Mouse (Mus musculus) adrenal gland, adult 2 months (tissue): ENCODE measurements around the gene Cuzd1. TPM values are rescaled to one million over a fixed set of nuclear protein-coding genes. Genes with fewer than 3 reads are reported as not detected.
A peak's percentile ranks its signal among the peaks of the same experiment; 100 is the strongest.

Experiments
- DNase-seq: peaks from one replicate; pipeline ENCODE4 v3.0.0; 2021
- long read RNA-seq: library from polyadenylated mRNA; stranded (forward); transcript quantifications from one replicate; pipeline ENCODE4 v2.0.0, GENCODE M21; 2021
- polyA plus RNA-seq: library from polyadenylated mRNA; depleted of rRNA; stranded (reverse); fragments of >200 nt; gene quantifications from 2 replicates; pipeline ENCODE4 v1.2.3, GENCODE M21; 2012; rRNA removed
- total RNA-seq, 2 experiments: library from RNA; stranded (reverse); gene quantifications; 2 replicates each; pipeline ENCODE4 v1.2.3; 2021

Cuzd1 gene
- not detected for total RNA-seq
- not detected in 2 replicates for polyA plus RNA-seq
- long read RNA-seq, result 0 reads

- DNase-seq, result peak; percentile 5
Observed at GRCm38 (mm10) chr7:131322192-131322591, at the start of gene Cuzd1. Gene Cuzd1 (minus strand): TSS chr7:131322292.

DNA sequence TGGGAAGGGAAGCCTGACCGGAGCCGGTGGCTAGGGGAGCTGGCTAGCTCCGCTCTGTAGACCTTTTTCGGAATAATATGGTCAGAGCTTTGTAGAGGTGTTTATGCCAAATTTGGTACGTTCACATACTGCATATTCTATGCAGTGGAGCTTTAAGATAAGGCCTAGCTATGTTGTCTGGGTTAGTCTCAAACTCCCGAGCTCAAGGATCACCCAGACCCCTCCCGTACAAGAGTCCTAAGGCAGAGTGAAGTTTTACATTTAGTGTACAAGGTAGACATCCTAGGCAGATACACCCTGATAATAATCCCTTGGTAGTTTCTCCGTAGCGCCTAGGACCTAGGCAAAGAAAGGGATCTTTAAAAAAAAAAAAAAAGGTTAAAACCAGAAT lies 49.4 kb upstream of the Cuzd1 start:
- DNase-seq, result no peak

- DNase-seq, result peak; percentile 94
Observed at GRCm38 (mm10) chr7:131370648-131371469, 48.8 kb upstream of the Cuzd1 start, which contains the start of gene Pstk. Gene Pstk (plus strand): TSS chr7:131371141.

- no peak for DNase-seq
Observed at GRCm38 (mm10) chr7:131364131-131364530, 42.0 kb upstream of the Cuzd1 start.

- peak; percentile 96 for DNase-seq
Observed at GRCm38 (mm10) chr7:131362615-131363300, 40.7 kb upstream of the Cuzd1 start, which contains the start of gene 2310057M21Rik. Gene 2310057M21Rik (minus strand): TSS chr7:131362759.

DNA sequence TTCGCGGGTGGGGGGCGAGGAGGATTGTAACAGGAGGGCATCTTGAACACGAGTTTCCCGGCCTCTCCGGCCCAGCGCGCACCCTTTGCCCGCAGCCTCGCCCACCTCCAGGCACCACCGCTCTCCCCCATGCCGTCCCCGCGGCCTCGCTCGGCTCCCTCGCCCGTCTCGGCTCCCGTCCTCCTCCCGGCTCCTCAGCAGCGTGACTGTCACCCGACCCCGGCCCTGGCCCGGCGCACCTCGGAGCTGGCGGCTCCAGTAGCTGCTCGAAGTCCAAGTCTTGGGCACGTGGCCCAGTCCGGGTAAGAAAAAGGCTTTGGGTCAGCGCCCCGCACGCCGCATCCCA lies 40.1 kb upstream of the Cuzd1 start:
- DNase-seq, result no peak

DNA sequence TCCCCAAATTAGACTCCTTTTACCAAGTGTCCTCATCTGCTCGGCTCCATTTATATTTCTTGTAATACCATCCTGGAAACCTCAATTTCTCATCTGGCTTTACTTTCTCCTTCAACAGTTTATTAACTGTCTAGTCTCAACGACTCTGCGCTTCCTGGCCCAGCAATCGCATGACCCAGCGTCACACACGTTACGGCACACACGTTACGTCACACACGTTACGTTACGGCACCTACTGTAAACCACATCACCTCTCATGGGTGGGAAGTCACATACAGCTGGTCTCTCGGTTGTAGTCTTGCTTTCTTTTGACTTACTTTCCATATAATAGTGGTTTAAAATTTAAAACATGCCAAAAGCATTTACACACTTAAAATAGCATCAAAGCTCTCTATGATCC lies 34.0 kb upstream of the Cuzd1 start:
- DNase-seq, result no peak

DNA sequence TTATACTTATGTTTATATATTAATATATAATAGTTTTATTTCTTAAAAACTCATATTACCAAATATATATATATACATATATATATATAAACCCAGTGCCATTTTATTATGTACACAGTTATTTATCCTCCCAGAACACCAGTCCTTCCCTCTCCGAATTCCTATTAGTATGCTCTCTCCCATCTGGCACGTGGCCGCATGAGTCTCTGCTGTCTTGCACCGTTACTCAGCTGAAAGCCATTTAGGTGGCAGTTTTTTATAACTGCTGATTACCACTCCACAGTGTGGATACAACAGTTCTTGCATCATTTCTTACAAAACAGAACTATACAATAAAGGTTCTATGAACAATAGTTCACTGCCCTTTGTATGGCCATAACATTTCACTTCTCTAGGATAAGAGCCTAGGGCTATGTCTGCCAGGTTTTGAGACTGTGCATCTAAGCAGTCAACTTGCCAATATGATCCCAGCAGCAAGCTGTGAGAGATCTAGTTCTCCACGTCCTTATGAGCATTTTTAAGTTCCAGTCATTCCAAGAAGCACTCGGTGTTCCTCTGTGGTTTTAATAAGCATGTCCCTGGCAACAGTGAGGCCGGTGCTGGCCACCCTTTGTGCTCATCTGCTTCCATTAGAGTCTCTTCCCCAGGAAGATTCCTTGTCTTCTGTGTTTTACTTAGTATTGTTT lies 23.9 kb upstream of the Cuzd1 start:
- no peak for DNase-seq

- no peak for DNase-seq
Observed at GRCm38 (mm10) chr7:131337502-131338068, 15.5 kb upstream of the Cuzd1 start.

DNA sequence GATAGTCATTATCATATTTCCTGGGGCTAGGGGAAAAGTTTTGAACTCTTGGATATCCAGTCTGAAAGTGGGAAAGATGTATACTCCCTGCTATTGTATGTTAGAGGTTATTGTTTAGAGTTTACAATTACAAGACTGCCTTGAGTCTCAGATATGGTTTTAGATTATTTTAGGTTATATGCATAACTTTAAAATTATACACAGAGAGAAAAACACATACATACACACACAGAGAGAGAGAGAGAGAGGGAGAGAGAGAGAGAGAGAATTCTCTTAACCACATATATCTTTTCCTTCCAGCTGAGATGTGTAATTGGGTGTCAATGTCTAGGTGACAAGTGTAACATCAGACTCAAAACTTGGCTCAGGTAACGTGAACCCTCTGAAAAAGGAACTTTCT lies 11.5 kb upstream of the Cuzd1 start, which contains the start of gene Fam24a:
Fam24a (plus strand) TSS at position 301 of the 400 bp plus-strand sequence.
- no peak for DNase-seq

DNA sequence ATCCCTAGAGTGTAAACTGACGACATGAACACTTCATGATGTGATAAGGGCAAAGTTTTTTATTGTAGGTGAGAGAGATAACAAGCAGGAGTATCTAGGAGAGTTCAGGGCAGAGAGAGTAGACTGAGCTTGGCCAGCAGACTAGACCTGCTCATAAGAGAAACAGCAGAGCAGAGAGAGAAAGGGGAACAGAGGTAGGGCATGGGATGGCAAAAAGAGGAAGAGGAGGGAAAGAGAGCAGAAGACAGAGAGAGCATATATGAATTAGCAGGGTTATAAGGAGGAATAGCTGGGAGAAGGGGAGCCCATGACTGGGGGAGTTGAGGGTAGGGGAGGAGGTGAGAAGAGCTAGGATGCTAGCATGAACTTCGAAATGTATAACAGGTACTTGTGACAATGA lies 9.6 kb upstream of the Cuzd1 start:
- DNase-seq, result no peak

DNA sequence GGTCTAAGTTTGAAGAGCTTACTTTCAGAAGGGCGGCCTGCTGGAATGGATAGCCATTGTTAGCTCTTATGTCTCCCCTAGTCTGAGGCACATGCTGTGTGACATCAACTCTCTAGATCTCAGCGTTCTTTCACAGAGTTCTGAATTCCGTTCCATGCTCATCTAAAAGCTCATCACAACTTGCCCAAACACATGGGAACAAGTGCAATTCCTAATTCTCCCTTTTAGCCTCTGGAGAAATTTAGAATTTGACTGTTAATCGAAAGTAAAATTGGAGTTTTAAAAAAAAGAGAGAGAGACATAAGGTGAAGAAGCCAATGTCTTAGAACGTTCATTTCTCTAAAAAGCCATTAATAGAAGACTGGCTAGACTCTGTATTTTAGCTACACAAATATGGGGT lies 7.3 kb upstream of the Cuzd1 start, which contains the start of gene Fam24b:
Fam24b (minus strand) TSS at position 101 of the 400 bp plus-strand sequence.
- DNase-seq, result no peak

DNA sequence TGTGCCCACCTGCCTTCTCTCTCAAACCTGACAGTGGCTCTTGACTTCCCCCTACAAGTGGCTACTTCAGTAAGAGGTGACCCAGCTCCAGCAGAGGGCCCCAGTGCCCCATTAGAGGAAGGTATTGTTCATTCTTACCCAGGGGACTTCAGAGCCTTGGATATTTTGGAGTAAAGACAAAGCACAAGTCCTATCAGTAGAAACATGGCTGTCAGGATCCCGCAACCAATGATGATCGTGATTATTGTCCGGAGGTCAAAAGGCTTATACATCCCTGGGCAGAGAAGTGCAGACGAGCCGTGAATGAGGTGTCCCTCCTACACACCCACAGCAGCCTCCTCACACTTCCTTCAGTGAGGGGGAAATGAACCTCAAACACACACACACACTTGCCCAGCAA lies 5.0 kb upstream of the Cuzd1 start:
- no peak for DNase-seq

- no peak for DNase-seq
Observed at GRCm38 (mm10) chr7:131318340-131318739, 3.8 kb downstream of the Cuzd1 start.

DNA sequence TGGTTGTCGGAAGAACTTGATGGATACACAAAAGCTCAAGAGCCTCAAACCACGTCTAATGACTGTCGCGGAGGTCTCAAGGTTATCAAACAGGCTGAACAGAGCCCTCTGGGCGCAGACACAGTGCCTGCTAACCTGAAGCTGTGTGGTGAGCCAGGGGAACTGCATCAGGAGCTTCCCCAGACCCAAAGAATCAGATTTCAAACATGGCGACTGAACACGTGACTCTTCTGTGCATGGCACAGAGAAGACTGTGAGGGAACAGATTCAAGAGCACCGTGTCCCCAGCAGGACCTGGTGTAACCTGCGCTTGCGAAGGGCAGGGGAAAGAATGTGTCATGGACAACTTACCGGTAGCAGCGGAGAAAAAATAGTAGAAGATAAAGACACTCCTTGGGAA lies 4.5 kb downstream of the Cuzd1 start:
- no peak for DNase-seq

- DNase-seq, result no peak
Observed at GRCm38 (mm10) chr7:131314493-131314892, 7.6 kb downstream of the Cuzd1 start.

DNA sequence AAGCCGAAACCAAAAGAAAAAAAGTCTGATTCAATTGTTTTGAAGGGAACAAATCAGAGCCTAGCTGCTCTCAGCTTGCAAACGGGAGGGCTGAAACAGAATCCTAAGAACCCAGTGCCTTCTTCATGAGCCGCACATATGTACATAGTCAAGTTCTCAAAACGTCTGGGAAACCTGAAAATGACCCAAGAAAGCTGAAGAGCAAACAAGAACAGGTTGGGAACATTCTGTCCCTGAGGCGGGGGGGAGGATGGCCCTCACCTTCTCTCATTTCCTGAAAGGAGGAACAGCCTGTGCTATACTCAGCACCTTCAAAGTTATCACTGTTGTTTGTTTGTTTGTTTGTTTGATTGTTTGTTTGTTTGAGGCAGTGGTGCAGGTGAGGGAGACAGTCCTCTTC lies 15.4 kb downstream of the Cuzd1 start:
- no peak for DNase-seq

- DNase-seq, result no peak
Observed at GRCm38 (mm10) chr7:131303340-131303739, 18.8 kb downstream of the Cuzd1 start.

DNA sequence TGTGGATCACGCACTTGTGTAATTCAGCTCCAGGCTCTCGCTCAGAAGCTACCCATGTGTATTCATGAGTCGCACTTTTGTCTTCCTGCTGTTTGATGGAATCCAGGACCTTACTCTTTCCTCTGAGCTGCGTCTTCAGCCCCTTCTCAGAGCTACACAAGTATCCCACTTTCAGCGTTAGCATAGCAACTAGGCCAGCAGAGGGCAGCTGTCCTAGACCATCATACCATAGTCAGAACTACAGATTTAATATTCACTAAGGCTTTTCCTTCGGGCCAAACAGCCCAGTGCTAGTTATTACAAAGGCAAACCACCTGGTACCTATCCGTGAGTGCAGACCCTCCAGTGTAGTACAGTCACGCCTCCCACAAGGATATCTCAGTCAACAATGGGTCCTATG lies 24.9 kb downstream of the Cuzd1 start:
- no peak for DNase-seq

DNA sequence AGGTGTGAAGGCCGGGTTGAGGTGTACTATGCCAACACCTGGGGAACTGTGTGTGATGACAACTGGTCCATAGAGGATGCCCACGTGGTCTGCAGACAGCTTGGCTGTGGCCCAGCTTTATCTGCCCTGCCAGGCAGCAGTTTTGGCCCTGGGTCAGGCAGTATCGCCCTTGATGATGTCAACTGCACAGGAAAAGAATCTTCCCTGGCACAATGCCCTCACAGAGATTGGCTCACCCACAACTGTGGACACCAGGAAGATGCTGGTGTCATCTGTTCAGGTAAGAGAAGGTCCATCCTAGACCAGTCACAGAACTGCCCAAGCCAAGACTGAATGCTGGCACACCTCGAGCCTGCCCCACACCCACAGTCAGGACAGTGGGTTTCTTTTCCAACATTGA lies 56.2 kb downstream of the Cuzd1 start:
- DNase-seq, result no peak

- DNase-seq, result no peak
Observed at GRCm38 (mm10) chr7:131264251-131264650, 57.8 kb downstream of the Cuzd1 start.

GRCm38 (mm10) chr7:131260946-131261345 lies 61.1 kb downstream of the Cuzd1 start:
- DNase-seq, result no peak
